Mouse (Mus musculus): ENCODE measurements around the gene Tulp3. TPM values are rescaled to one million over a fixed set of nuclear protein-coding genes. Genes with fewer than 3 reads are reported as not detected.

Tulp3 gene
- polyA plus RNA-seq, 1 experiment = 19.0 TPM

DNA sequence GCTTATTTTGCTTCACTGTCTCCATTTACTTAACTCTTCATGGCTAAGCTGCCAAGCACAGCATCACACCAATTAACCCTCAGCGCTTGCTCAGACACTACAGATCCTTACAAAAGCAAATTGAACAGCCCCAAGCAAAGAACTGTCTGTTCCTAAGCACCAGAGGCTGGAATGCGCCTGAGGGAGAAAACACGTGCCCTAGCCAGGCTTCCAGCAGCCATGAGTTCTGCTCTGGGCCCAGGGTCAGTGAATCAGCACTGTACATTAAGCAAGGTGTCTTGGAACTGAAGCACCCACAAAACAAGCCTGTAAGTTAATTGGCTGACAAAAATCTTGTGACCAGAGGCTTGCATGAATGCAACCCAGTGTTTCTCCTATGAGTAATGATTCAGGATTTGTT lies 73.5 kb downstream of the Tulp3 start:
- Histone ChIP-seq H3ac (ENCODE audit: control insufficient read depth, insufficient read length, low read depth) (no peak overlapping the region), H3K36me3 (ENCODE audit: control insufficient read depth, insufficient read depth) (no peaks in the 10 kb centered on the region), H3K79me2 (ENCODE audit: control insufficient read depth, insufficient read depth) (peaks cover 98% of the 10 kb centered on the region), H3K4me3 (ENCODE audit: insufficient read depth, poor library complexity, severe bottlenecking) (no peak overlapping the region), H3K27me3 (ENCODE audit: control insufficient read depth, insufficient read depth, insufficient read length) (no peaks in the 10 kb centered on the region), H3K79me3 (ENCODE audit: low read depth) (peaks cover 64% of the 10 kb centered on the region)
- TF ChIP-seq MYOG (IDR thresholded peaks at IDR 0.05; ENCODE audit: control insufficient read depth, extremely low read depth, insufficient read length) = no peak
- TF ChIP-seq USF1 (IDR thresholded peaks at IDR 0.05; ENCODE audit: low read depth) = peak; percentile 18
- no peak for TF ChIP-seq CEBPB (IDR thresholded peaks at IDR 0.05; ENCODE audit: low read depth)
- TF ChIP-seq CTCF (IDR thresholded peaks at IDR 0.05; ENCODE audit: control insufficient read depth, insufficient read depth, insufficient read length) = no peak
- no peak for TF ChIP-seq MYOD1 (IDR thresholded peaks at IDR 0.05; ENCODE audit: control insufficient read depth, insufficient read length, low read depth)
- no peak for TF ChIP-seq FOSL1 (IDR thresholded peaks at IDR 0.05; ENCODE audit: insufficient read depth, low read length, poor library complexity, severe bottlenecking)
- peak; percentile 26 for TF ChIP-seq MAX (IDR thresholded peaks at IDR 0.05)

DNA sequence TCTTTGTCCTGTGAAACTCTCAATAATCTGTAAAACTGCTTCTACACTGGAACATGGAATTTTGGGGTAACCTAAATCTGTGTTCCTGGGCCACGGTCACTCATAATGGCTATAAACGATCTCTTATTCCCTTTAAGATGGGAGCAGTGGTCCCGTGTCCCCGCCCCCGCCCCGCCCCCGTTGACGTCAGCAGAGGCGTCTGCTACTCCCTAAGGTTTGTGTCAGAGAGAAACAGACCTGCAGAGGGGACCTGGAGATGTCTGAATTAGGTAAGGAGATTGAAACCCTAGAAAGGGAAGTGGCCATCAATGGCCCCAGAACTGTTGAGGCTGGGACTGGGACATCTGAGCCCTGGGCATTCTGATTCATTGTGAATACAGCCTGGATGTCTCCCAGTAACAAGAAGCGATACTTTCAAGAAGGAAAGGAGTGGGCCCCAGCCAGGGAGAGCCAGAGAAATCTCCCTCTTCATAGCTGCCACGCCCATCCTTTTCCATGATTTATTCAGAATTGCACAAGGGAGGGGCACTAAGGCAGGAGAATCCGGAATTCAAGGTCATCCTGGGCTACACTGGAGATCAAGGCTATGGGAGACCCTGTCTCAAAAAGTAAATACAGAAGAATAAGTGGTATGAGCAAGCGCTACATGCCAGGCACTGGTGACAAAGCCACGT lies 75.0 kb downstream of the Tulp3 start:
- no peak for TF ChIP-seq MYOD1 (IDR thresholded peaks at IDR 0.05; ENCODE audit: control insufficient read depth, insufficient read length, low read depth)
- TF ChIP-seq CEBPB (IDR thresholded peaks at IDR 0.05; ENCODE audit: low read depth) = no peak
- no peak for TF ChIP-seq CTCF (IDR thresholded peaks at IDR 0.05; ENCODE audit: control insufficient read depth, insufficient read depth, insufficient read length)
- TF ChIP-seq MYOG (IDR thresholded peaks at IDR 0.05; ENCODE audit: control insufficient read depth, extremely low read depth, insufficient read length) = no peak
- TF ChIP-seq MAX (IDR thresholded peaks at IDR 0.05) = no peak
- TF ChIP-seq FOSL1 (IDR thresholded peaks at IDR 0.05; ENCODE audit: insufficient read depth, low read length, poor library complexity, severe bottlenecking) = no peak
- no peak for TF ChIP-seq USF1 (IDR thresholded peaks at IDR 0.05; ENCODE audit: low read depth)
- peaks cover 61% of the 10 kb centered on the region for H3K79me3 ChIP-seq (ENCODE audit: low read depth)
- no peaks in the 10 kb centered on the region for H3K27me3 ChIP-seq (ENCODE audit: control insufficient read depth, insufficient read depth, insufficient read length)
- H3K79me2 ChIP-seq (ENCODE audit: control insufficient read depth, insufficient read depth) = peaks cover 98% of the 10 kb centered on the region
- no peak overlapping the region for H3K4me3 ChIP-seq (ENCODE audit: insufficient read depth, poor library complexity, severe bottlenecking)
- no peaks in the 10 kb centered on the region for H3K36me3 ChIP-seq (ENCODE audit: control insufficient read depth, insufficient read depth)
- no peak overlapping the region for H3ac ChIP-seq (ENCODE audit: control insufficient read depth, insufficient read length, low read depth)

GRCm38 (mm10) chr6:128279608-128280007 lies 76.0 kb downstream of the Tulp3 start:
- Histone ChIP-seq H3K36me3 (ENCODE audit: control insufficient read depth, insufficient read depth) (no peaks in the 10 kb centered on the region), H3K4me3 (ENCODE audit: insufficient read depth, poor library complexity, severe bottlenecking) (no peak overlapping the region), H3K27me3 (ENCODE audit: control insufficient read depth, insufficient read depth, insufficient read length) (no peaks in the 10 kb centered on the region), H3ac (ENCODE audit: control insufficient read depth, insufficient read length, low read depth) (no peak overlapping the region), H3K79me2 (ENCODE audit: control insufficient read depth, insufficient read depth) (peaks cover 97% of the 10 kb centered on the region), H3K79me3 (ENCODE audit: low read depth) (peaks cover 58% of the 10 kb centered on the region)
- TF ChIP-seq CEBPB (IDR thresholded peaks at IDR 0.05; ENCODE audit: low read depth) = no peak
- TF ChIP-seq MAX (IDR thresholded peaks at IDR 0.05) = no peak
- TF ChIP-seq MYOD1 (IDR thresholded peaks at IDR 0.05; ENCODE audit: control insufficient read depth, insufficient read length, low read depth) = no peak
- TF ChIP-seq CTCF (IDR thresholded peaks at IDR 0.05; ENCODE audit: control insufficient read depth, insufficient read depth, insufficient read length) = no peak
- no peak for TF ChIP-seq USF1 (IDR thresholded peaks at IDR 0.05; ENCODE audit: low read depth)
- no peak for TF ChIP-seq FOSL1 (IDR thresholded peaks at IDR 0.05; ENCODE audit: insufficient read depth, low read length, poor library complexity, severe bottlenecking)
- no peak for TF ChIP-seq MYOG (IDR thresholded peaks at IDR 0.05; ENCODE audit: control insufficient read depth, extremely low read depth, insufficient read length)

DNA sequence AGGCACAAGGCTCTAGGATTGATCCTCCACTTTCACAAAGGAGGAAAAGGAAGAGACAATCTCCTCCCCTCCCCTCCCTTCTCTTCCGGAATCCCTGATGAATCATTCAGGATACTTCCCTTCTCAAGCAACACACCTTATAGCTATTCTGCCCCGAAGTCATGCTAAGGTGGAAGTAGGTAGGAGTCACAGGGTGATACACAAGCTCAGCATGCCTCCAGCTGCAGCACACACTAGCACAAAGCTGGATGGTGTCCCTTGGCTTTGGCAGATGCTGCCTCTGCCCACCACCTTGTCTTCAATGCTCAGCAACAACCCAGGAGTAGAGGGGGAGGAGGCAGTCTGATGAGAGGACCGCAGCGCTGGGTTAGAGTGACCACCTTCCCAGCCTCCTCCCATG lies 76.6 kb downstream of the Tulp3 start:
- H3K79me2 ChIP-seq (ENCODE audit: control insufficient read depth, insufficient read depth) = peaks cover 97% of the 10 kb centered on the region
- no peaks in the 10 kb centered on the region for H3K36me3 ChIP-seq (ENCODE audit: control insufficient read depth, insufficient read depth)
- no peak for TF ChIP-seq MYOD1 (IDR thresholded peaks at IDR 0.05; ENCODE audit: control insufficient read depth, insufficient read length, low read depth)
- peaks cover 55% of the 10 kb centered on the region for H3K79me3 ChIP-seq (ENCODE audit: low read depth)
- no peak overlapping the region for H3K4me3 ChIP-seq (ENCODE audit: insufficient read depth, poor library complexity, severe bottlenecking)
- no peaks in the 10 kb centered on the region for H3K27me3 ChIP-seq (ENCODE audit: control insufficient read depth, insufficient read depth, insufficient read length)
- H3ac ChIP-seq (ENCODE audit: control insufficient read depth, insufficient read length, low read depth) = no peak overlapping the region

- H3K27me3 ChIP-seq (ENCODE audit: control insufficient read depth, insufficient read depth, insufficient read length) = no peaks in the 10 kb centered on the region
- TF ChIP-seq USF1 (IDR thresholded peaks at IDR 0.05; ENCODE audit: low read depth) = no peak
- TF ChIP-seq CTCF (IDR thresholded peaks at IDR 0.05; ENCODE audit: control insufficient read depth, insufficient read depth, insufficient read length) = no peak
- TF ChIP-seq FOSL1 (IDR thresholded peaks at IDR 0.05; ENCODE audit: insufficient read depth, low read length, poor library complexity, severe bottlenecking) = no peak
- no peak for TF ChIP-seq CEBPB (IDR thresholded peaks at IDR 0.05; ENCODE audit: low read depth)
- no peak for TF ChIP-seq MYOG (IDR thresholded peaks at IDR 0.05; ENCODE audit: control insufficient read depth, extremely low read depth, insufficient read length)
- no peak for TF ChIP-seq MYOD1 (IDR thresholded peaks at IDR 0.05; ENCODE audit: control insufficient read depth, insufficient read length, low read depth)
- no peak for TF ChIP-seq MAX (IDR thresholded peaks at IDR 0.05)
These were observed 78.2 kb downstream of the Tulp3 start for GRCm38 (mm10) chr6:128277132-128278085.

More at GRCm38 (mm10) chr6:128277132-128278085, 78.2 kb downstream of the Tulp3 start:
- Histone ChIP-seq H3K4me3 (ENCODE audit: insufficient read depth, poor library complexity, severe bottlenecking) (no peak overlapping the region), H3K79me2 (ENCODE audit: control insufficient read depth, insufficient read depth) (peaks cover 97% of the 10 kb centered on the region), H3K36me3 (ENCODE audit: control insufficient read depth, insufficient read depth) (no peaks in the 10 kb centered on the region), H3ac (ENCODE audit: control insufficient read depth, insufficient read length, low read depth) (no peak overlapping the region), H3K79me3 (ENCODE audit: low read depth) (peaks cover 59% of the 10 kb centered on the region)

Measured in C2C12 (cell line).